Mouse (Mus musculus): ENCODE measurements around the gene Wdr82. TPM values are rescaled to one million over a fixed set of nuclear protein-coding genes. Genes with fewer than 3 reads are reported as not detected.

Wdr82 gene
- total RNA-seq, 1 experiment, result 95.8 TPM

DNA sequence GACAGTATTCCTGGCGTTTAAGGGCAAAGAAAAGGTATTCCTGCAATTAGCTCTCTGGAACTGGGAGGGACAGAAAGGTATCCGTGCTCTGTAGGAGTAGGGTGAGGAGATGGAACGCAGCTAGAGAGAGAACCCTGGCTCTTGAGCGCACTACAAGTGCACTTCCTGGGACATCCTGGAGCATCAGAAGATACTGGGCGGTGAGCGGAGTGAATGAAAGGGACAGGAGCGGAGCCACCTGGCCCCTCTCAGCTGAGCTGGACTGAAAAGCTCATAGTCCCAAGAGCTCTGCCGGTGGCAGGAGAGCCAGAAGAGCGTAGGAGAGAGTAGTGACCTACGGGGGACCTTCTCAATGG lies 21.4 kb upstream of the Wdr82 start:
- Histone ChIP-seq H3K9ac (ENCODE audit: insufficient read depth, low read depth, low read length, poor library complexity, severe bottlenecking) (no peak overlapping the region), H3K4me1 (ENCODE audit: control insufficient read depth in 2 of 2, insufficient read depth in 2 of 2, low read length in 2 of 2, poor library complexity in 1 of 2) (peaks cover 0 to 19% of the 10 kb centered on the region in 2 experiments; a peak in 2 of 4 replicates), H3K4me3 (ENCODE audit: insufficient read depth in 1 of 2, low read depth in 1 of 2, low read length in 2 of 2, poor library complexity in 1 of 2, severe bottlenecking in 1 of 2) (peak overlapping the region; percentile 36 to 39; a peak in 2 of 4 replicates), H3K9me3 (ENCODE audit: control insufficient read depth, insufficient read depth, low read depth, low read length) (no peaks in the 10 kb centered on the region), H3K36me3 (ENCODE audit: control insufficient read depth, insufficient read depth, low read length, poor library complexity, severe bottlenecking) (no peaks in the 10 kb centered on the region), H3K27ac (ENCODE audit: insufficient read depth, low read depth, low read length, poor library complexity, severe bottlenecking) (no peak overlapping the region)
- TF ChIP-seq MAFK (IDR thresholded peaks at IDR 0.05; ENCODE audit: insufficient read depth, low read depth, low read length) (no peak), ZNF384 (IDR thresholded peaks at IDR 0.05; ENCODE audit: low read depth, low read length) (no peak), ZC3H11A (IDR thresholded peaks at IDR 0.05; ENCODE audit: borderline replicate concordance, low read depth, low read length) (no peak), HCFC1 (IDR thresholded peaks at IDR 0.05; ENCODE audit: borderline replicate concordance, insufficient read depth, low read length) (no peak), CHD2 (IDR thresholded peaks at IDR 0.05; ENCODE audit: low read depth, low read length) (no peak)
- no peak for DNase-seq (ENCODE audit: low read depth, low spot score)
- in situ Hi-C loops (cut with MboI; ENCODE audit: low sequenced_read_pairs in 2 of 2, unreplicated experiment in 2 of 2), result no loop called here

DNA sequence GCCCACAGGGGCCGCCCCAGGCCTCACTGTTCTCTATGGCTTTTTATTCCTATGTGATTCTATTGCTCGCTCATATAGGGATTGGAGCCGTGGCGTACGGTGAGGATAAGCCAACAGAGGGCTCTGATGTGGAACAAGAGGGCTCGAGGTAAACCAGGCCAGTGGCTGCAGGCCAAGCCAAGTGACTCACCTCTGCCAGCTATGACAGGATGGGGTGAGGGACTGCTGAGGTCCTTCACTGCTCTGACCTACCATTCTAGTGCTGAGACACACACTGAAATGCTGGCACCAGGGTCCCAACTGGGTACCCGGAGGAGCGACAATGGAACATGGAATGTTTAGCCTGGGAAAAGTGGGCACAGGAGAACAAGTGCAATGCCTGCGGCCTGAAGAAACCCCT lies 16.6 kb upstream of the Wdr82 start:
- no peaks in the 10 kb centered on the region for H3K36me3 ChIP-seq (ENCODE audit: control insufficient read depth, insufficient read depth, low read length, poor library complexity, severe bottlenecking)
- DNase-seq (ENCODE audit: low read depth, low spot score), result no peak
- TF ChIP-seq ZC3H11A (IDR thresholded peaks at IDR 0.05; ENCODE audit: borderline replicate concordance, low read depth, low read length) (no peak), HCFC1 (IDR thresholded peaks at IDR 0.05; ENCODE audit: borderline replicate concordance, insufficient read depth, low read length) (no peak), CHD2 (IDR thresholded peaks at IDR 0.05; ENCODE audit: low read depth, low read length) (no peak), ZNF384 (IDR thresholded peaks at IDR 0.05; ENCODE audit: low read depth, low read length) (no peak), MAFK (IDR thresholded peaks at IDR 0.05; ENCODE audit: insufficient read depth, low read depth, low read length) (no peak)
- H3K9me3 ChIP-seq (ENCODE audit: control insufficient read depth, insufficient read depth, low read depth, low read length), result no peaks in the 10 kb centered on the region
- no peak overlapping the region for H3K4me3 ChIP-seq (ENCODE audit: insufficient read depth in 1 of 2, low read depth in 1 of 2, low read length in 2 of 2, poor library complexity in 1 of 2, severe bottlenecking in 1 of 2)
- in situ Hi-C loops (cut with MboI; ENCODE audit: low sequenced_read_pairs in 2 of 2, unreplicated experiment in 2 of 2), result no loop called here
- peaks cover 3 to 14% of the 10 kb centered on the region in 2 experiments; a peak in 2 of 4 replicates for H3K4me1 ChIP-seq (ENCODE audit: control insufficient read depth in 2 of 2, insufficient read depth in 2 of 2, low read length in 2 of 2, poor library complexity in 1 of 2)
- no peak overlapping the region for H3K9ac ChIP-seq (ENCODE audit: insufficient read depth, low read depth, low read length, poor library complexity, severe bottlenecking)
- H3K27ac ChIP-seq (ENCODE audit: insufficient read depth, low read depth, low read length, poor library complexity, severe bottlenecking), result no peak overlapping the region

DNA sequence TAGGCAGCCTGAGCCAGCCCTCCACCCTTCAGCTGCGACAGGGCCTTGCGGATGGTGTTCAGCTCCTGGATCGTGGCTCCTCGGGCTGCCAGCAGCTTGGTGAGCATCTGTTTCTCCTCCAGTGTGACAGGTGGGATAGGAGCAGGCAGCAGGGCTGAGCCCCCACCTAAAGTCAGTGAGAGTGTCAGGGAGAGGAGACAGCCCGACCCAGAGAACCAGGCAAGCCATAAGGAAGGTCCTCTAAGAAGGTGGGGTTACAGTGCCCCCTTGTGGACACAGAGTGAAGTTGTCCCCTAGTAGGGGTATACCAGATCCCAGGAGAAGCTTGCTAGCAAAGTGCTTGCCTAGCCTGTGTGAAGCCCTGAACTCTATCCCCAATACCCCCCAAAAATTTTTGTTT lies 14.3 kb upstream of the Wdr82 start:
- Histone ChIP-seq H3K36me3 (ENCODE audit: control insufficient read depth, insufficient read depth, low read length, poor library complexity, severe bottlenecking) (no peaks in the 10 kb centered on the region), H3K27ac (ENCODE audit: insufficient read depth, low read depth, low read length, poor library complexity, severe bottlenecking) (no peak overlapping the region), H3K9ac (ENCODE audit: insufficient read depth, low read depth, low read length, poor library complexity, severe bottlenecking) (no peak overlapping the region; the same call in 1 of the 2 replicates)

DNA sequence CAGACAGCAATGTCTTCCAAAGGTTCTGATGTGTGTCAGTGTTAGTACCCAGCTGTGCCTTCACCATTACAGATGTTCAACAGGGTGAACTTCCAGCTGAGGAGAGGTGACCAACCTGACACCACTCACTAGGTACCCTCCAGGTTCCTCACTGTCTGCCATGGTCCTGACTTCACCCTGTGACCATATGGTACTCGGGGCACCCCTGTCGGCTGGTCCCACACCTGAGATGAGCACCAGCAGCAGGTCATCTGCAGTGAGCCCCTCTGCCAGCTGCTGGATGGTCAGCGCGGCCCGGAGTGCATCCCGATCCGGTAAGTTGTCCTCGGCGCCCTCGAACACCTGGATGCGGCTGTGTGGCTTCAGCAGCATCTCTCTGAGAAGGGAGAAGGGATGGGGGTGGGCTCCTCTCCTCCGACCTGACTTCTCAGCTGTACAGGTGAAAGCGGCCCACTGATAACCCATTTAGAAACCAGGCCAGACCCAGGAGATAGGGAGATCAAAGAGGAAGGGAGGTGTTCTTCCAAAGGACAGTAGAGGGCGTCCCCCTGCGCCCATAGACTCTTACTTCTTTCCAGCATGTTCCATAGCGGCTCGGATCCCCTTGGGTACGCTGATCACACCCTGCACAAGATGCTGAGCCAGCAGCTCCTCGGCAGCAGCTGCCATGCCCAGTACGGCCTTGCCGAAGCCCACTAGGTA lies 13.7 kb upstream of the Wdr82 start:
- TF ChIP-seq CHD2 (IDR thresholded peaks at IDR 0.05; ENCODE audit: low read depth, low read length) (no peak), ZC3H11A (IDR thresholded peaks at IDR 0.05; ENCODE audit: borderline replicate concordance, low read depth, low read length) (no peak), MAFK (IDR thresholded peaks at IDR 0.05; ENCODE audit: insufficient read depth, low read depth, low read length) (no peak), HCFC1 (IDR thresholded peaks at IDR 0.05; ENCODE audit: borderline replicate concordance, insufficient read depth, low read length) (no peak), ZNF384 (IDR thresholded peaks at IDR 0.05; ENCODE audit: low read depth, low read length) (no peak)
- H3K9ac ChIP-seq (ENCODE audit: insufficient read depth, low read depth, low read length, poor library complexity, severe bottlenecking), result no peak overlapping the region
- no peaks in the 10 kb centered on the region for H3K36me3 ChIP-seq (ENCODE audit: control insufficient read depth, insufficient read depth, low read length, poor library complexity, severe bottlenecking)
- H3K4me1 ChIP-seq (ENCODE audit: control insufficient read depth in 2 of 2, insufficient read depth in 2 of 2, low read length in 2 of 2, poor library complexity in 1 of 2), result peaks cover 8 to 10% of the 10 kb centered on the region in 2 experiments; a peak in 2 of 4 replicates
- H3K27ac ChIP-seq (ENCODE audit: insufficient read depth, low read depth, low read length, poor library complexity, severe bottlenecking), result no peak overlapping the region
- H3K4me3 ChIP-seq (ENCODE audit: insufficient read depth in 1 of 2, low read depth in 1 of 2, low read length in 2 of 2, poor library complexity in 1 of 2, severe bottlenecking in 1 of 2), result no peak overlapping the region
- H3K9me3 ChIP-seq (ENCODE audit: control insufficient read depth, insufficient read depth, low read depth, low read length), result no peaks in the 10 kb centered on the region
- no peak for DNase-seq (ENCODE audit: low read depth, low spot score)
- in situ Hi-C loops (cut with MboI; ENCODE audit: low sequenced_read_pairs in 2 of 2, unreplicated experiment in 2 of 2), result no loop called here

More for the DNA sequence above, 14.3 kb upstream of the Wdr82 start:
- H3K4me3 ChIP-seq (ENCODE audit: insufficient read depth in 1 of 2, low read depth in 1 of 2, low read length in 2 of 2, poor library complexity in 1 of 2, severe bottlenecking in 1 of 2), result no peak overlapping the region
- H3K4me1 ChIP-seq (ENCODE audit: control insufficient read depth in 2 of 2, insufficient read depth in 2 of 2, low read length in 2 of 2, poor library complexity in 1 of 2), result peaks cover 8 to 10% of the 10 kb centered on the region in 2 experiments; a peak in 2 of 4 replicates
- in situ Hi-C loops (cut with MboI; ENCODE audit: low sequenced_read_pairs in 2 of 2, unreplicated experiment in 2 of 2), result no loop called here
- TF ChIP-seq ZC3H11A (IDR thresholded peaks at IDR 0.05; ENCODE audit: borderline replicate concordance, low read depth, low read length) (peak; percentile 37; the same call in 1 of the 2 replicates), HCFC1 (IDR thresholded peaks at IDR 0.05; ENCODE audit: borderline replicate concordance, insufficient read depth, low read length) (no peak), CHD2 (IDR thresholded peaks at IDR 0.05; ENCODE audit: low read depth, low read length) (no peak), ZNF384 (IDR thresholded peaks at IDR 0.05; ENCODE audit: low read depth, low read length) (no peak), MAFK (IDR thresholded peaks at IDR 0.05; ENCODE audit: insufficient read depth, low read depth, low read length) (no peak)
- H3K9me3 ChIP-seq (ENCODE audit: control insufficient read depth, insufficient read depth, low read depth, low read length), result no peaks in the 10 kb centered on the region
- DNase-seq (ENCODE audit: low read depth, low spot score), result no peak

Data from ES-E14 (cell line).